Mouse (Mus musculus): ENCODE measurements around the gene Trabd2b.

GRCm38 (mm10) chr4:114648532-114649074 lies 242.1 kb downstream of the Trabd2b start:
- TF ChIP-seq POLR2A (IDR thresholded peaks at IDR 0.05; ENCODE audit: borderline replicate concordance, extremely low read depth, insufficient read depth, insufficient read length, poor library complexity, severe bottlenecking) (no peak), CTCF (IDR thresholded peaks at IDR 0.05; ENCODE audit: borderline replicate concordance, extremely low read depth, insufficient read depth, insufficient read length) (peak; percentile 22; the same call in 1 of the 2 replicates)
